Mouse (Mus musculus): ENCODE measurements at regions not wholly inside any gene's neighbourhood (a gene's known extent, or its start where the extent isn't known, plus 50 kb on each side); places are given as distances from the start of the nearest gene placed in this dataset.

DNA sequence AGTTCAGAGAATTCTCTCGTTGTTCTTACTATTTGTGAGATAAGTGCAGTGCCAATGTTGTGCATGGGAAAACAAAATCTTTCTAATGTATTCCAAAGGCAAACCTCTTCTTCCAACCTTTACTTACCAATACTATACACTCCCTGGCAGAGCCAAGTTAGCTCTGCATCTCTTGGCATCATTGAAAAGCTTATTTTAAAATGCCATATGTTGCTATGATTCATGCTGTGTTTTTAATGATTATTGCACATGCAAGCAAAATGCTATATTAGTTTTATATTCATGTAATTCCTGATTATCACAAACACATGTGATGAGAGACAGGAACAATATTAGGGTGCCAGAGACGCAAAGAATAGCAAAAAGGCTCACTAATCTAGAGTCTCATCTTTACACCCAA, 64.3 kb upstream of the Pard3b start:
- DNase-seq (ENCODE audit: low read depth): no peak

GRCm38 (mm10) chr1:61576758-61577157, 61.9 kb upstream of the Pard3b start:
- no peak for DNase-seq (ENCODE audit: low read depth)

DNA sequence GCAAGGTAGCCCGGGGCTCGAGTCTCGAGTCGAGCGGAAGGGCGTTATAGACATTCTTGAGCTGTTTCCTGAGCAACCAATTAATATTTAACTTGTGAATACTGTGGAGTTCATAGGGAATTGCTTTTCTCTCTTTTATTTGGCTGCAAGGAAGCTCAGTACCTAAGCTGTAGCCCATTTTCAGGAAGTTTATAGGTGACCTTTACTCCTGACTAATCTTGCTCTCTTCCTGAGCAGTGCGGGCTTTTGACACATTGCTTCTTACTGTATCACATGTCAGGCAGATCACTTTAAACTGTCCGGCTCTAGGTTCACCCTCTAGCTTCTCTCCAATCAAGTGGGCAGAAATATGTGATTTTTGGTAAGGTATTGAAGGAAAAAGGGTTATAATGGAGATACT, 51.4 kb upstream of the Pard3b start:
- no peak for DNase-seq (ENCODE audit: low read depth)

Measured in 416B (cell line).